8 mouse cellular contexts compared by ENCODE assay signal in the genomic region with DNA sequence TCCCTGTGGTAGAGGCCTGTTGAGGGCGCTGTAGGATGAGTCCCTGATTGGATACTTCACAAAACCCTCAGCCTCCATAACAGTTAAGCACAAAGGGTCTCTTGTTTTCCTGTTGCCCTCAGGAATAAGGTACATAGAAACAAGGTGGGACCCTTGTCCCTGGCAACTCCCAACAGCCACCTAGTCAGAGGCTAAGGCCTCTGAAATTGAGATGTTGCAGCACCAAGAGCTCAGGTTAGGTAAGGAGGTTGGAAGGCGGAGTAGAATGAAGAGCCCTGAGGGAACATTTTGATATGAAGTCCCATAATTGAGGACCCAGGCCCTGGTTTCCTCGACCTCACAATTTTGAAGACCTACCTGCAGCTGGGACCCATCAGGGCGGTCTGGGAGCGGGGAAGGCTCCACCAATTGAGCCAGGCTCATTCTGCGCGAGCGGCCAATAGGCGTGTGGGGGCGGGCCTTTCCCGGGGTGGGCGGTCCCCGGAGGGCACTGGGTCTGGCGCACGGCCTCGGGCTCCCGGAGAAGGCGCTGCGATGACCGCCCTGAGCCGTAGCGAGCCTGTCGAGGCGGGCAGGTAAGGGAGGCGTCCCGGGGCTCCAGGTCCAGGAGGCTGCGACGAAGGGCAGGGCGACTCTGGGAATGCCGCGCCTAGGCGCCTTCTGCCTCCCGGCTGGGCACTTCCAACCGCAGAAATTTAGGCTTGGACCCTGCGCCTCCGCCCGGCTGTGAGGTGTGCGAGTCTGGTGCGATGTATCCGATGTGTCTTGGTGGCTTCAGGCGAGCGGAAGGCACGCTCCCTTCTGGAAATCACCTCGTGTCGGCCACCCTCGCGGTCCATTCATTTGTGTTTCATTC. TPM values are rescaled to one million over a fixed set of nuclear protein-coding genes. Genes with fewer than 3 reads are reported as not detected.
DNase-seq lines count a peak whose midpoint lies in the region; ATAC-seq and TF ChIP-seq lines count a peak whose summit lies in the region.

A gene (plus strand): TSS at position 467 of the 856 bp plus-strand sequence.

- peak within 1 kb of the TSS; percentile 63 to 75 for H3K4me3 ChIP-seq in ES-E14 (ENCODE audit: insufficient read depth in 1 of 2, low read depth in 1 of 2, low read length in 2 of 2, poor library complexity in 1 of 2, severe bottlenecking in 1 of 2)
- peak within 1 kb of the TSS; percentile 58 for H3K4me3 ChIP-seq in forebrain, embryonic 15.5 days

- H3K27ac ChIP-seq in ES-E14 (ENCODE audit: insufficient read depth, low read depth, low read length, poor library complexity, severe bottlenecking): peak within 1 kb of the TSS; percentile 85; the same call in 1 of the 2 replicates
- H3K27ac ChIP-seq in forebrain, embryonic 15.5 days (replicated peaks): no peak within 1 kb of the TSS

- peaks cover 10% of the 10 kb centered on the region; the same call in 1 of the 2 replicates for H3K27me3 ChIP-seq in forebrain, embryonic 15.5 days

- 2% methylated on average over 47 of the region's 47 CpGs for WGBS in forebrain, embryonic 15.5 days

- H3K9ac ChIP-seq in ES-E14 (ENCODE audit: insufficient read depth, low read depth, low read length, poor library complexity, severe bottlenecking): peak within 1 kb of the TSS; percentile 83
- peak within 1 kb of the TSS; percentile 56 for H3K9ac ChIP-seq in forebrain, embryonic 15.5 days (replicated peaks)

- no peaks in the 10 kb centered on the region for H3K9me3 ChIP-seq in ES-E14 (ENCODE audit: control insufficient read depth, insufficient read depth, low read depth, low read length)
- H3K9me3 ChIP-seq in forebrain, embryonic 15.5 days: no peaks in the 10 kb centered on the region

- peak; percentile 97 for ATAC-seq in forebrain, embryonic 15.5 days (replicated peaks)
- ATAC-seq in hematopoietic stem cell, adult 5-6 weeks (replicated peaks in 1 of 2; ENCODE audit: insufficient read depth in 1 of 2, low FRiP score in 2 of 2, low TSS enrichment in 1 of 2, low read depth in 1 of 2, poor library complexity in 2 of 2, severe bottlenecking in 2 of 2): peak; percentile 69 to 70

- in situ Hi-C loops in ES-E14 (cut with MboI; ENCODE audit: low sequenced_read_pairs in 2 of 2, unreplicated experiment in 2 of 2): no loop called here

- H3K4me1 ChIP-seq in ES-E14 (ENCODE audit: control insufficient read depth in 2 of 2, insufficient read depth in 2 of 2, low read length in 2 of 2, poor library complexity in 1 of 2): no peaks in the 10 kb centered on the region; a peak in 1 of 4 replicates
- peaks cover 14% of the 10 kb centered on the region for H3K4me1 ChIP-seq in forebrain, embryonic 15.5 days

- peaks cover 32% of the 10 kb centered on the region for H3K36me3 ChIP-seq in ES-E14 (ENCODE audit: control insufficient read depth, insufficient read depth, low read length, poor library complexity, severe bottlenecking)
- H3K36me3 ChIP-seq in forebrain, embryonic 15.5 days: peaks cover 42% of the 10 kb centered on the region

- peak; percentile 87 for DNase-seq in ES-E14 (ENCODE audit: low read depth, low spot score)
- DNase-seq in cerebellum, adult 11-12 months: peak; percentile 72
- DNase-seq in layer of hippocampus, postnatal 10 days (ENCODE audit: low spot score in 2 of 2): peak; percentile 75 to 82
- DNase-seq in lung, postnatal 10 days: peak; percentile 86
- peak; percentile 71 for DNase-seq in retina, adult 2 months (ENCODE audit: low read depth, low spot score)
- peak; percentile 74 for DNase-seq in thymus, postnatal 4 days

- peak within 1 kb of the TSS; percentile 92 for H3K4me2 ChIP-seq in forebrain, embryonic 15.5 days (replicated peaks)

TF ChIP-seq in ES-E14, 5 proteins besides CTCF, POLR2A, EP300 and RAD21:
- TF ChIP-seq HCFC1 (IDR thresholded peaks at IDR 0.05; ENCODE audit: borderline replicate concordance, insufficient read depth, low read length) (no peak), MAFK (IDR thresholded peaks at IDR 0.05; ENCODE audit: insufficient read depth, low read depth, low read length) (no peak), ZNF384 (IDR thresholded peaks at IDR 0.05; ENCODE audit: low read depth, low read length) (no peak), ZC3H11A (IDR thresholded peaks at IDR 0.05; ENCODE audit: borderline replicate concordance, low read depth, low read length) (no peak), CHD2 (IDR thresholded peaks at IDR 0.05; ENCODE audit: low read depth, low read length) (peak; percentile 83)
TF ChIP-seq in ES-E14: peak in this region for 1.

RNA-seq across cellular contexts. Expression of the gene that starts here (rescaled TPM):
- 3.0 and 3.5 TPM in 2 replicates for total RNA-seq in ES-E14 (2012; rRNA removed)
- polyA plus RNA-seq in forebrain, embryonic 15.5 days (2015; fragmentation: Nextera tagmentation; extraction: Ambion mirVana): 3.4 and 4.0 TPM in 2 replicates
- total RNA-seq in hematopoietic stem cell, adult 5-6 weeks (2017): 1.2 TPM in 1 of 2 replicates, not detected in the other
- total RNA-seq in layer of hippocampus, postnatal 10 days (2021): 10 to 100 TPM; 12.8 to 14.7 TPM
